Mouse (Mus musculus) gastrocnemius, postnatal 14 days (tissue): Measurements from ENCODE around the gene Wwc2. TPM values are rescaled to one million over a fixed set of nuclear protein-coding genes. Genes with fewer than 3 reads are reported as not detected.

Experiments used
- total RNA-seq, 2 experiments: library from RNA; stranded (reverse); gene quantifications; 2 replicates each; pipeline ENCODE4 v1.2.3; 2021

Gene Wwc2
- total RNA-seq, 2 experiments from 2014 or later: 9.9 to 10.3 TPM

Other genes with a start within 250 kb of the Wwc2 start
- not detected for gene Cldn24, start 168.8 kb downstream of the Wwc2 start, total RNA-seq
- gene Cldn22, start 166.4 kb downstream of the Wwc2 start, total RNA-seq: under 1 TPM in 1 of 2 experiments, not detected in 1; 0.29 TPM
- gene Dctd, start 108.2 kb upstream of the Wwc2 start, total RNA-seq: 1 to 10 TPM; 1.5 to 3.4 TPM